Mouse (Mus musculus) MEL (cell line): ENCODE results near the gene Pde11a.

Source experiments
- CHD2 ChIP-seq: IDR thresholded peaks from 2 replicates; pipeline ENCODE4 v1.6.1; 2011; ENCODE audit warnings: low read length, improper control_type of control experiment
- CTCF ChIP-seq, 3 experiments: IDR thresholded peaks in 2 of 3; conservative IDR thresholded peaks in 1 of 3; 2 replicates each; pipeline ENCODE4 v1.5.1; 2011 to 2012; ENCODE audit warnings: low read length in 3 of 3, low read depth in 2 of 3, mild to moderate bottlenecking in 2 of 3, improper control_type of control experiment in 1 of 3, inconsistent platforms in 1 of 3, mixed read lengths in 1 of 3, moderate library complexity in 1 of 3; ENCODE audit not compliant: control insufficient read depth in 1 of 3, insufficient read depth in 1 of 3, poor library complexity in 1 of 3, severe bottlenecking in 1 of 3
- EP300 ChIP-seq, 2 experiments: IDR thresholded peaks; 2 replicates each; pipeline ENCODE4 v1.6.1; 2011; ENCODE audit warnings: improper control_type of control experiment in 2 of 2, low read length in 2 of 2, low read depth in 1 of 2, mild to moderate bottlenecking in 1 of 2
- GABPA ChIP-seq: IDR thresholded peaks from 2 replicates; pipeline ENCODE4 v1.6.1; 2012; ENCODE audit warnings: low read depth, mild to moderate bottlenecking, inconsistent platforms, low read length, improper control_type of control experiment, moderate library complexity
- MYB ChIP-seq: IDR thresholded peaks from 2 replicates; pipeline ENCODE4 v1.6.1; 2011; ENCODE audit warnings: mild to moderate bottlenecking, low read depth, low read length, improper control_type of control experiment
- NRF1 ChIP-seq: IDR thresholded peaks from 2 replicates; pipeline ENCODE4 v1.6.1; 2014; ENCODE audit warnings: low read depth, mild to moderate bottlenecking, inconsistent platforms, low read length, improper control_type of control experiment, moderate library complexity; ENCODE audit not compliant: poor library complexity, insufficient read depth, severe bottlenecking
- POLR2A ChIP-seq, 2 experiments: IDR thresholded peaks; 2 replicates each; pipeline ENCODE4 v1.6.1; 2011 to 2012; ENCODE audit warnings: low read length in 2 of 2, mild to moderate bottlenecking in 2 of 2, control low read depth in 1 of 2, improper control_type of control experiment in 1 of 2, low read depth in 1 of 2, moderate library complexity in 1 of 2; ENCODE audit not compliant: control insufficient read depth in 1 of 2, insufficient read depth in 1 of 2, poor library complexity in 1 of 2
- TAL1 ChIP-seq: IDR thresholded peaks from 2 replicates; pipeline ENCODE4 v1.6.1; 2012; ENCODE audit warnings: mild to moderate bottlenecking, inconsistent platforms, low read length, moderate library complexity, mixed read lengths
- TBP ChIP-seq: IDR thresholded peaks from 2 replicates; pipeline ENCODE4 v1.8.0; 2011; ENCODE audit warnings: low read depth, low read length, improper control_type of control experiment
- USF1 ChIP-seq: IDR thresholded peaks from 2 replicates; pipeline ENCODE4 v1.6.1; 2014; ENCODE audit warnings: low read depth, mild to moderate bottlenecking, inconsistent platforms, low read length, improper control_type of control experiment, moderate library complexity

- TF ChIP-seq TBP (no peak), CHD2 (no peak), GABPA (no peak), POLR2A (IDR thresholded peaks at IDR 0.05; ENCODE audit: control insufficient read depth in 1 of 2, insufficient read depth in 1 of 2, low read depth in 1 of 2, low read length in 2 of 2, poor library complexity in 1 of 2) (no peak), CTCF (IDR thresholded peaks at IDR 0.05 in 2 of 3, conservative IDR thresholded peaks at IDR 0.05 in 1 of 3; ENCODE audit: control insufficient read depth in 1 of 3, insufficient read depth in 1 of 3, low read depth in 2 of 3, low read length in 3 of 3, poor library complexity in 1 of 3, severe bottlenecking in 1 of 3) (no peak), EP300 (IDR thresholded peaks at IDR 0.05; ENCODE audit: low read depth in 1 of 2, low read length in 2 of 2) (no peak), NRF1 (no peak), USF1 (no peak), TAL1 (no peak), MYB (no peak)
These were observed 90.3 kb downstream of the Pde11a start for GRCm38 (mm10) chr2:76248242-76248641.
